Mouse (Mus musculus) liver, embryonic 16.5 days (tissue): Measurements from ENCODE around the gene Got2. TPM values are rescaled to one million over a fixed set of nuclear protein-coding genes. Genes with fewer than 3 reads are reported as not detected.

Experiments
- ATAC-seq: fragments of 200-750 bp; cut with Nextera tagmentation; 2 replicates; pipeline ENCODE4 v1.8.0; 2017; ENCODE audit warnings: low read depth, mild to moderate bottlenecking, moderate number of reproducible peaks, moderate library complexity
- H3K27ac ChIP-seq: fragments of 300-500 bp; sonication (generic); 2 replicates; pipeline ENCODE4 v1.5.1; 2014; ENCODE audit warnings: mild to moderate bottlenecking, low read length
- H3K27me3 ChIP-seq: fragments of 300-500 bp; sonication (generic); 2 replicates; pipeline ENCODE4 v1.6.1; 2014; ENCODE audit warnings: low read depth, low read length, mixed read lengths; ENCODE audit not compliant: control insufficient read depth, insufficient read depth
- H3K36me3 ChIP-seq: fragments of 300-500 bp; sonication (generic); 2 replicates; pipeline ENCODE4 v1.6.1; 2014; ENCODE audit warnings: mild to moderate bottlenecking; ENCODE audit not compliant: control insufficient read depth, insufficient read depth
- H3K4me1 ChIP-seq: fragments of 300-500 bp; sonication (generic); 2 replicates; pipeline ENCODE4 v1.6.1; 2014; ENCODE audit warnings: low read depth, low read length, mixed read lengths; ENCODE audit not compliant: control insufficient read depth
- H3K4me2 ChIP-seq: fragments of 300-500 bp; sonication (generic); 2 replicates; pipeline ENCODE4 v1.6.1; 2014; ENCODE audit warnings: low read depth, low read length, mixed read lengths
- H3K4me3 ChIP-seq: fragments of 300-500 bp; sonication (generic); 2 replicates; pipeline ENCODE4 v1.5.1; 2014; ENCODE audit warnings: low read depth, mild to moderate bottlenecking, low read length
- H3K9ac ChIP-seq: fragments of 300-500 bp; sonication (generic); 2 replicates; pipeline ENCODE4 v1.6.1; 2014; ENCODE audit warnings: low read depth, low read length
- H3K9me3 ChIP-seq: fragments of 300-500 bp; sonication (generic); replicated peaks from 2 replicates; pipeline ENCODE4 v1.6.1; 2016; ENCODE audit warnings: low read length; ENCODE audit not compliant: control insufficient read depth
- WGBS: fragments of 180-500 bp; shearing (Covaris S2); extraction: QIAGEN DNeasy Blood & Tissue Kit; methylation state at CpG from one replicate; pipeline ENCODE4 v1.1.7; 2014; ENCODE audit not compliant: insufficient replicate concordance; 5-methylcytosine and 5-hydroxymethylcytosine counted together
- polyA plus RNA-seq: library from polyadenylated mRNA; unstranded; fragments of >200 nt; fragmentation: Nextera tagmentation; extraction: Ambion mirVana; gene quantifications from 2 replicates; pipeline ENCODE4 v1.2.1, GENCODE M21; 2015

Got2 gene
- polyA plus RNA-seq, 1 experiment from 2014 or later = 279 TPM

GRCm38 (mm10) chr8:95852290-95852689 lies 36.1 kb downstream of the Got2 start:
- H3K27me3 ChIP-seq = no peaks in the 10 kb centered on the region
- H3K36me3 ChIP-seq = no peaks in the 10 kb centered on the region; the same call in 1 of the 2 replicates
- H3K9ac ChIP-seq = no peak overlapping the region; the same call in 1 of the 2 replicates
- H3K4me3 ChIP-seq = peak overlapping the region; percentile 72
- peak overlapping the region; percentile 54 for H3K27ac ChIP-seq
- H3K4me1 ChIP-seq = peaks cover 6% of the 10 kb centered on the region; the same call in 1 of the 2 replicates
- WGBS = 26% methylated on average over 4 of the region's 4 CpGs
- ATAC-seq = peak; percentile 66
- H3K9me3 ChIP-seq = no peaks in the 10 kb centered on the region
- H3K4me2 ChIP-seq = peak overlapping the region; percentile 80

GRCm38 (mm10) chr8:95850326-95850725 lies 38.0 kb downstream of the Got2 start:
- WGBS = 77% methylated on average over 2 of the region's 2 CpGs
- ATAC-seq = no peak
- Histone ChIP-seq H3K36me3 (no peaks in the 10 kb centered on the region; the same call in 1 of the 2 replicates), H3K9ac (no peak overlapping the region), H3K27me3 (no peaks in the 10 kb centered on the region), H3K4me1 (peaks cover 6% of the 10 kb centered on the region; the same call in 1 of the 2 replicates), H3K9me3 (no peaks in the 10 kb centered on the region), H3K4me3 (no peak overlapping the region), H3K27ac (no peak overlapping the region), H3K4me2 (no peak overlapping the region)

- H3K9ac ChIP-seq = no peak overlapping the region
- H3K27ac ChIP-seq = no peak overlapping the region
- H3K4me3 ChIP-seq = no peak overlapping the region
- no peaks in the 10 kb centered on the region for H3K27me3 ChIP-seq
- no peaks in the 10 kb centered on the region; the same call in 1 of the 2 replicates for H3K36me3 ChIP-seq
- WGBS = 76% methylated on average over 19 of the region's 19 CpGs
- no peaks in the 10 kb centered on the region for H3K9me3 ChIP-seq
- peaks cover 6% of the 10 kb centered on the region; the same call in 1 of the 2 replicates for H3K4me1 ChIP-seq
- H3K4me2 ChIP-seq = no peak overlapping the region
- ATAC-seq = no peak
Observed at GRCm38 (mm10) chr8:95848734-95849464, 39.4 kb downstream of the Got2 start.

- 51% methylated on average over 24 of the region's 24 CpGs for WGBS
- ATAC-seq = no peak
- Histone ChIP-seq H3K4me2 (no peak overlapping the region), H3K27ac (no peak overlapping the region), H3K27me3 (no peaks in the 10 kb centered on the region), H3K4me3 (no peak overlapping the region), H3K9ac (no peak overlapping the region), H3K36me3 (no peaks in the 10 kb centered on the region; the same call in 1 of the 2 replicates), H3K9me3 (no peaks in the 10 kb centered on the region), H3K4me1 (peaks cover 6% of the 10 kb centered on the region; the same call in 1 of the 2 replicates)
Observed at GRCm38 (mm10) chr8:95848061-95848551, 40.2 kb downstream of the Got2 start.

DNA sequence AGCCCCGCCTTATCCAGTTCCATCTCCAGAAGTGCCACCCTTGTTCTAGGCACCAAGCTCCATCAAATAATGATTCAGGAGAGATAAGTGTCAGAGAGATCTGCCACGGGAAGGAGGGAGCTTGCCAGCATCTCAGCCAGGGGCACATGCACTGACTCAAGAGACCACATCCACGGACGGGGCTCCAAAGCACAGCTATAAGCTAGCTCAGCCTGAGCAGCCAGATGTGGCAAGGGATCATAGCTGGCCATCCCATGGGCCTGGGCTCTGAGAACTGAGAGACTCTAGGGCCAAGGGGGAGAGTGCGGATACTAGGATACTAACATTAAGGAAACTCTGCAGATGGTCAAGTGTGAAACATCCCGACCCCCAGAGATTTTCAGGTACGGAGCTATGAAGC lies 43.3 kb downstream of the Got2 start:
- no peaks in the 10 kb centered on the region; the same call in 1 of the 2 replicates for H3K36me3 ChIP-seq
- no peak overlapping the region for H3K4me2 ChIP-seq
- 77% methylated on average over 7 of the region's 7 CpGs for WGBS

DNA sequence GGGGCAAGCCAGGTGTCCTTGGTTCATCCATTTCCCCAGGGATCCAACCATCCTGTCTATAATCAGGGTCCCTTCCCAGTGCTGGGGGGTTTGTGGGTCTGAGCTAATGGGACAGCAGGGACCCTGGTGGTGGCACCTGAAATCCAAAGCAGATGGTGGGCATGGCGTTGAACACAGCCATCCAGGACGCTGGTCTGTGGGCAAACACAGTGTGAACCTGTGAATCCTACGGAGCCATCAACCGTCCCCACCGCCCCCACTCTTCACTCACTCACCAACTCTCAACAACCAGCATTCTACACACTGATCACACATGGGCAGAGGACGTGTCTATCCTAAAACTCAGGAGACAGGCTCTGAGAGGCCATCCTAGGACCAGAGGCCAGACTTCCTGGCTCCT lies 44.4 kb downstream of the Got2 start:
- no peaks in the 10 kb centered on the region for H3K4me1 ChIP-seq
- H3K4me3 ChIP-seq = no peak overlapping the region
- H3K27ac ChIP-seq = no peak overlapping the region
- H3K9me3 ChIP-seq = no peaks in the 10 kb centered on the region
- no peak overlapping the region for H3K9ac ChIP-seq
- no peaks in the 10 kb centered on the region for H3K27me3 ChIP-seq
- no peaks in the 10 kb centered on the region; the same call in 1 of the 2 replicates for H3K36me3 ChIP-seq
- WGBS = 85% methylated on average over 6 of the region's 6 CpGs
- H3K4me2 ChIP-seq = no peak overlapping the region
- ATAC-seq = no peak

More for the DNA sequence above, 43.3 kb downstream of the Got2 start:
- Histone ChIP-seq H3K27me3 (no peaks in the 10 kb centered on the region), H3K9ac (no peak overlapping the region), H3K4me1 (no peaks in the 10 kb centered on the region), H3K27ac (no peak overlapping the region), H3K9me3 (no peaks in the 10 kb centered on the region), H3K4me3 (no peak overlapping the region)
- no peak for ATAC-seq

- Histone ChIP-seq H3K4me3 (no peak overlapping the region), H3K9me3 (no peaks in the 10 kb centered on the region), H3K4me2 (no peak overlapping the region), H3K4me1 (no peaks in the 10 kb centered on the region), H3K27me3 (no peaks in the 10 kb centered on the region), H3K36me3 (no peaks in the 10 kb centered on the region), H3K9ac (no peak overlapping the region), H3K27ac (no peak overlapping the region)
- no peak for ATAC-seq
- 83% methylated on average over 15 of the region's 15 CpGs for WGBS
Observed at GRCm38 (mm10) chr8:95841436-95841835, 46.9 kb downstream of the Got2 start.

DNA sequence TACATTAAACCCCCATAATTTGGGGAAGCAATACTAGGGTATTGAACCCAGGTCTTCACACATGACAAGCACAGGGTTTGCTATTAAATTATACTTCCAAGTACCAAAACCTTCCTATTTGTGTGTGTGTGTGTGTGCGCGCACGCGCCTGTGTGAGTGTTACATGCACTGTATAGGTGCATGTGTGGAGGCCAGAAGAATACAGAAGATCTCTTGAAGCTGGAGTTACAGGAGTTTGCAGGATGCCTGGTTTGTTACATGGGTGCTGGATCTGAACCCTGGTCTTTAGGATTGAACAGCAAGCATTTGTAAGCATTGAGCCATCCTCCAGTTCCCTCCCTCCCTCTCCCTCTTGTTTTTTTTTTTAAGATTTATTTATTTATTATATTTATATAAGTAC lies 49.1 kb downstream of the Got2 start:
- Histone ChIP-seq H3K27ac (no peak overlapping the region), H3K4me3 (no peak overlapping the region), H3K36me3 (no peaks in the 10 kb centered on the region), H3K9ac (no peak overlapping the region), H3K4me1 (peaks cover 3% of the 10 kb centered on the region; the same call in 1 of the 2 replicates), H3K9me3 (no peaks in the 10 kb centered on the region), H3K27me3 (no peaks in the 10 kb centered on the region), H3K4me2 (no peak overlapping the region)
- no peak for ATAC-seq
- WGBS = 94% methylated on average over 4 of the region's 4 CpGs

DNA sequence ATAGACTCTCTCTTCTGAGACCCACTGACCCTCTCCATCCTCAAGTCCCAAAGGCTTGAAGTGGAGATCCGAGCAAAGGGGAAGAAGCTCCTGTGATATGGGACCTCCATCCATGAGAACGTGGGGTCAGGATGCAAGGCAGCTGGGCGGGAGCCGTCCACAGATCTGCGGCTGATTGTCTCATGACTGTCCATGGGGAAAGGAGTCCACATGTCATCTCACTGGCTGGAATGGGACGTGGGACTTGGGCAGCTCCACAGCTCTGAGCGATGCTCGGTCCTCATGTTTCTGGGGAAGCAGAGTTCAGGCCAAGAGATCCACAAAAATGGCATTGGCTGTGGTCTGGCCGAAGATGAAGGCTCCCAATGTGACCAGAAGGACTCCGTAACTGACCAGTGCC lies 51.1 kb downstream of the Got2 start:
- H3K27ac ChIP-seq = no peak overlapping the region
- WGBS = 71% methylated on average over 10 of the region's 10 CpGs
- no peak for ATAC-seq

More for the DNA sequence above, 51.1 kb downstream of the Got2 start:
- no peaks in the 10 kb centered on the region for H3K36me3 ChIP-seq
- peaks cover 10% of the 10 kb centered on the region for H3K4me1 ChIP-seq
- no peaks in the 10 kb centered on the region for H3K9me3 ChIP-seq
- H3K9ac ChIP-seq = no peak overlapping the region
- H3K4me3 ChIP-seq = no peak overlapping the region
- no peaks in the 10 kb centered on the region for H3K27me3 ChIP-seq
- H3K4me2 ChIP-seq = no peak overlapping the region
